Mouse (Mus musculus): Measurements from ENCODE around the gene Cdr2l. TPM values are rescaled to one million over a fixed set of nuclear protein-coding genes. Genes with fewer than 3 reads are reported as not detected.

Cdr2l gene
- polyA plus RNA-seq, 1 experiment from 2014 or later, result 7.8 TPM

DNA sequence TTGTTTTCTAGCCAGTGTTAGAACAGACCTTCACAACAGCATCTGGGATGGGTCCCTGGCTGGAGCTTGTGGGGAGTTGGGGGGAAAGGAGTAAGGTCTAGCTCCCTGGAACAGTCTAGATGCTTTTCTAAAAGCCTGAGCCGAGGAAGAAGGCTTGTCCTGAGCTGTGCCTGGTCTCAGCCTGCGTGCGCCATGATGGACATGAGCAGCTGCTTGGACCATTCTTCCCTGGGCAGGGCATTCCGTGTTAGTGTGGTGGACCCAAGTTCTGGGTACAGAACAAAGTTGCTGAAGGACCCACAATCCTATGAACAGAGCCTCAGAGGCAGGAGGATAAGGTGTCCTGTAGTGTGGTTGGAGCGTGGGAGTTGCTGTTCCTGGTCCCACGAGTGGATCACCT, 48.8 kb downstream of the Cdr2l start:
- no peak for ATAC-seq (replicated peaks; ENCODE audit: low FRiP score, low read depth)
- no peak overlapping the region for H3K4me2 ChIP-seq (ENCODE audit: low read length)
- no peak overlapping the region for H3K9ac ChIP-seq (ENCODE audit: low read depth, low read length)
- WGBS, result 91% methylated on average over 6 of the region's 6 CpGs
- no peak for DNase-seq (ENCODE audit: low spot score)
- H3K4me3 ChIP-seq (replicated peaks; ENCODE audit: low read depth, low read length), result no peak overlapping the region
- H3K36me3 ChIP-seq (ENCODE audit: insufficient read depth, low read length), result peaks cover 46% of the 10 kb centered on the region
- no peaks in the 10 kb centered on the region; the same call in 1 of the 2 replicates for H3K4me1 ChIP-seq (replicated peaks; ENCODE audit: insufficient read depth, low read length)
- no peaks in the 10 kb centered on the region for H3K27me3 ChIP-seq (ENCODE audit: insufficient read depth, low read length)
- H3K27ac ChIP-seq, result no peak overlapping the region
- no peaks in the 10 kb centered on the region for H3K9me3 ChIP-seq (replicated peaks; ENCODE audit: low read length)
- TF ChIP-seq CTCF (IDR thresholded peaks at IDR 0.05; ENCODE audit: low read depth), result no peak

GRCm38 (mm10) chr11:115432814-115433213, 51.1 kb downstream of the Cdr2l start:
- H3K9ac ChIP-seq (ENCODE audit: low read depth, low read length), result no peak overlapping the region
- TF ChIP-seq CTCF (IDR thresholded peaks at IDR 0.05; ENCODE audit: low read depth), result no peak
- no peak overlapping the region for H3K4me3 ChIP-seq (replicated peaks; ENCODE audit: low read depth, low read length)
- H3K4me2 ChIP-seq (ENCODE audit: low read length), result no peak overlapping the region
- H3K9me3 ChIP-seq (replicated peaks; ENCODE audit: low read length), result no peaks in the 10 kb centered on the region
- peaks cover 38% of the 10 kb centered on the region for H3K36me3 ChIP-seq (ENCODE audit: insufficient read depth, low read length)
- 69% methylated on average over 4 of the region's 4 CpGs for WGBS
- 0 out of 2 replicates have a peak overlapping the region, but pooled peaks have one; percentile 47 for H3K27ac ChIP-seq
- ATAC-seq (replicated peaks; ENCODE audit: low FRiP score, low read depth) (no peak), DNase-seq (ENCODE audit: low spot score) (no peak)
- peaks cover 5% of the 10 kb centered on the region; the same call in 1 of the 2 replicates for H3K4me1 ChIP-seq (replicated peaks; ENCODE audit: insufficient read depth, low read length)
- no peaks in the 10 kb centered on the region for H3K27me3 ChIP-seq (ENCODE audit: insufficient read depth, low read length)

DNA sequence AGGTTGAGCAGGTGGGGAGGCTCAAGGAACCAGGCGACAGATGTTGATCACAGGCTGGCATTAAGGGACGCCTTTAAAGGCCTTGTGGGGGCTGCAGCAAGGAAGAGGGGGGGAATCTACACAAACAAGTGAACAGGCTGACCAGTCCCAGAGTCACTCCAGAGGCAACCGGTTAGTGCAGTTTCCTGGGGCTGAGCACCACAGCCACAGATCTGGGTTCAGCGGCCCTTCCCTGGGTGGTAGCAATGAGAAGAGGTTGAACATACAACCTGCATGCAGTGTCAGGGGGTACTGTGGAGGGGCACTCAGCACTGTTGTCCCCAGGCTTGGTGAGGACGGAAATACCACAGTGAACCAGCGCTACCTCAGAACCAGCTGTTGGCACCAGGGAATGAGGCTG, 51.6 kb downstream of the Cdr2l start:
- no peak overlapping the region for H3K9ac ChIP-seq (ENCODE audit: low read depth, low read length)
- peaks cover 5% of the 10 kb centered on the region; the same call in 1 of the 2 replicates for H3K4me1 ChIP-seq (replicated peaks; ENCODE audit: insufficient read depth, low read length)
- H3K36me3 ChIP-seq (ENCODE audit: insufficient read depth, low read length), result peaks cover 38% of the 10 kb centered on the region
- no peak for ATAC-seq (replicated peaks; ENCODE audit: low FRiP score, low read depth)
- no peaks in the 10 kb centered on the region for H3K9me3 ChIP-seq (replicated peaks; ENCODE audit: low read length)
- TF ChIP-seq CTCF (IDR thresholded peaks at IDR 0.05; ENCODE audit: low read depth), result no peak
- H3K4me2 ChIP-seq (ENCODE audit: low read length), result no peak overlapping the region
- 63% methylated on average over 6 of the region's 6 CpGs for WGBS
- H3K27me3 ChIP-seq (ENCODE audit: insufficient read depth, low read length), result no peaks in the 10 kb centered on the region
- DNase-seq (ENCODE audit: low spot score), result no peak
- peak overlapping the region; percentile 47; the same call in 1 of the 2 replicates for H3K27ac ChIP-seq
- no peak overlapping the region for H3K4me3 ChIP-seq (replicated peaks; ENCODE audit: low read depth, low read length)

DNA sequence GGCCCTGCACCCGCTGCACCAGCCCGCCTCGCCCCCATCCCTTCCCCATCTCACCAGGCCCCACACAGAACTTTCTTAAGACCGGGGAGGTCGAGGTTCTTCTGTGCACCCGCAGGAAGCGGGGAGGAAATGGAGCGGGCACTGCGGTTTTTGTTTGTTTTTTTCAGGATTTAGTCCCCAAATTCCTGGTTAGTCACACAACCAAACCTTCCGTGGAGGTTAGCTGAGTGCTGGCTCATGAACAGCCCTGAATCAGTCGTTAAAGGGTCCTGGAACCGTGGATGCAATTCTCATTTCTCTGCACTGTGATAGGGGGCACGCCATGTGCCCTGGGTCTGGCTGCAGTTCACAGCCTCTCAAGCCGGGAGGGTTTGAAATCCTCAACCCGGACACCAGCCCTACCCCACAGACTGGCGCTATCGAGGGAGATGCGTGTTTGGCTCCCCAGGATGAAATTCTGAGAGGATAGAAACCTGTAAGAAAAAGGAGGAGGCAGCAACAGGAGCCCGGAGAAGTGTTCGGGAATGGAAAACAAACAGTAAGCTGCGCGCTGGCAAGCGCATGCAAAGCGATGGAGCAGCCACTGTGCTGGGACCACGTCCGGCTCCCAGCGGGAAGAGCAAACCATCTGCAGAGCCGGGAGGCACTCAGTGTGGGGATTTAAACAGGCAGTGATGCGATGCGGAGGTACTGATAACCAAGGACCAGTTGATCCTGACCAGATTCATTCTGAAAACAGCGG, 54.1 kb downstream of the Cdr2l start:
- peak overlapping the region; percentile 52 for H3K4me2 ChIP-seq (ENCODE audit: low read length)
- no peak for TF ChIP-seq CTCF (IDR thresholded peaks at IDR 0.05; ENCODE audit: low read depth)
- peaks cover 15% of the 10 kb centered on the region; the same call in 1 of the 2 replicates for H3K36me3 ChIP-seq (ENCODE audit: insufficient read depth, low read length)
- no peaks in the 10 kb centered on the region for H3K27me3 ChIP-seq (ENCODE audit: insufficient read depth, low read length)
- H3K27ac ChIP-seq, result no peak overlapping the region
- ATAC-seq (replicated peaks; ENCODE audit: low FRiP score, low read depth) (no peak), DNase-seq (ENCODE audit: low spot score) (peak; percentile 57)
- 4% methylated on average over 31 of the region's 31 CpGs for WGBS
- H3K4me1 ChIP-seq (replicated peaks; ENCODE audit: insufficient read depth, low read length), result peaks cover 5% of the 10 kb centered on the region; the same call in 1 of the 2 replicates
- peak overlapping the region; percentile 38; the same call in 1 of the 2 replicates for H3K9ac ChIP-seq (ENCODE audit: low read depth, low read length)
- no peaks in the 10 kb centered on the region for H3K9me3 ChIP-seq (replicated peaks; ENCODE audit: low read length)
- 0 out of 2 replicates have a peak overlapping the region, but pooled peaks have one; percentile 5 for H3K4me3 ChIP-seq (replicated peaks; ENCODE audit: low read depth, low read length)

- H3K9ac ChIP-seq (ENCODE audit: low read depth, low read length), result no peak overlapping the region
- ATAC-seq (replicated peaks; ENCODE audit: low FRiP score, low read depth) (no peak), DNase-seq (ENCODE audit: low spot score) (no peak)
- no peak for TF ChIP-seq CTCF (IDR thresholded peaks at IDR 0.05; ENCODE audit: low read depth)
- no peaks in the 10 kb centered on the region for H3K36me3 ChIP-seq (ENCODE audit: insufficient read depth, low read length)
- peaks cover 5% of the 10 kb centered on the region; the same call in 1 of the 2 replicates for H3K4me1 ChIP-seq (replicated peaks; ENCODE audit: insufficient read depth, low read length)
- no peak overlapping the region for H3K27ac ChIP-seq
- WGBS, result 67% methylated on average over 5 of the region's 5 CpGs
- no peak overlapping the region for H3K4me2 ChIP-seq (ENCODE audit: low read length)
- H3K27me3 ChIP-seq (ENCODE audit: insufficient read depth, low read length), result no peaks in the 10 kb centered on the region
- H3K9me3 ChIP-seq (replicated peaks; ENCODE audit: low read length), result no peaks in the 10 kb centered on the region
- H3K4me3 ChIP-seq (replicated peaks; ENCODE audit: low read depth, low read length), result no peak overlapping the region
Observed at GRCm38 (mm10) chr11:115437571-115438122, 55.9 kb downstream of the Cdr2l start.

DNA sequence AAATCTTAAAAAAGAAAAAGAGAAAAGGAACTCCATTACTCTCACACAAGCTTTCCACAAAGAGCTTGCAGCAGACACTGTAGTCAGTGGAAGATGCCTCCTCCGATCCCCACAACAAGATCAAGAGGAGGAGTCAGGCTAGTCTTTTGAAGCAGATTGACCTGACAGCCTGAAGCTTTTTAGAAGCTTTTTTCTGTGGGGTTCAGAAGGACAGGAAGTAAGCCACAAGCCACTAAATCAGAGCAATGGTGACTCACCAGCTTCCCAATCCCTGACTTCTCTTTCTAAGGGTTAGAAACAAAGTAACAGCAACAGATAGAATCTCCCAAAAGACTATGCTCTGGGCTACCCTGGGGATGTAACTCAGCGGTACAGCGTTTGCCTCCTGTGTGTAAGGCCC, 57.6 kb downstream of the Cdr2l start:
- no peaks in the 10 kb centered on the region for H3K27me3 ChIP-seq (ENCODE audit: insufficient read depth, low read length)
- no peak overlapping the region for H3K9ac ChIP-seq (ENCODE audit: low read depth, low read length)
- H3K36me3 ChIP-seq (ENCODE audit: insufficient read depth, low read length), result no peaks in the 10 kb centered on the region
- no peak overlapping the region for H3K27ac ChIP-seq
- no peak overlapping the region for H3K4me3 ChIP-seq (replicated peaks; ENCODE audit: low read depth, low read length)
- peak; percentile 45 for DNase-seq (ENCODE audit: low spot score)
- ATAC-seq (replicated peaks; ENCODE audit: low FRiP score, low read depth), result no peak
- peaks cover 5% of the 10 kb centered on the region; the same call in 1 of the 2 replicates for H3K4me1 ChIP-seq (replicated peaks; ENCODE audit: insufficient read depth, low read length)
- no peaks in the 10 kb centered on the region for H3K9me3 ChIP-seq (replicated peaks; ENCODE audit: low read length)
- WGBS, result 56% methylated on average over 3 of the region's 3 CpGs
- no peak for TF ChIP-seq CTCF (IDR thresholded peaks at IDR 0.05; ENCODE audit: low read depth)
- H3K4me2 ChIP-seq (ENCODE audit: low read length), result no peak overlapping the region
